Mouse (Mus musculus) stomach, postnatal 0 days (tissue): ENCODE data around the gene Gm11213. TPM values are rescaled to one million over a fixed set of nuclear protein-coding genes. Genes with fewer than 3 reads are reported as not detected.

Source experiments
- ATAC-seq: fragments of 200-750 bp; cut with Nextera tagmentation; 2 replicates; pipeline ENCODE4 v1.8.0; 2017; ENCODE audit not compliant: low FRiP score, low TSS enrichment
- DNase-seq: peaks from one replicate; pipeline ENCODE4 v3.0.0-alpha.2; 2016; ENCODE audit warnings: low spot score
- H3K27ac ChIP-seq: fragments of 300-500 bp; sonication (generic); replicated peaks from 2 replicates; pipeline ENCODE4 v1.5.1; 2014; ENCODE audit warnings: mild to moderate bottlenecking, control low read depth
- H3K27me3 ChIP-seq: fragments of 300-500 bp; sonication (generic); 2 replicates; pipeline ENCODE4 v1.6.1; 2014; ENCODE audit warnings: low read length; ENCODE audit not compliant: control insufficient read depth, insufficient read depth
- H3K36me3 ChIP-seq: fragments of 300-500 bp; sonication (generic); 2 replicates; pipeline ENCODE4 v1.6.1; 2014; ENCODE audit warnings: low read length, mixed read lengths; ENCODE audit not compliant: control insufficient read depth, insufficient read depth
- H3K4me1 ChIP-seq: fragments of 300-500 bp; sonication (generic); replicated peaks from 2 replicates; pipeline ENCODE4 v1.6.1; 2014; ENCODE audit warnings: antibody characterized with exemption; ENCODE audit not compliant: control insufficient read depth, insufficient read depth
- H3K4me2 ChIP-seq: fragments of 300-500 bp; sonication (generic); replicated peaks from 2 replicates; pipeline ENCODE4 v1.6.1; 2014; ENCODE audit warnings: low read depth, mild to moderate bottlenecking, control low read depth, moderate library complexity
- H3K4me3 ChIP-seq: fragments of 300-500 bp; sonication (generic); 2 replicates; pipeline ENCODE4 v1.5.1; 2014; ENCODE audit warnings: low read depth, low read length, control low read depth
- H3K9ac ChIP-seq: fragments of 300-500 bp; sonication (generic); 2 replicates; pipeline ENCODE4 v1.6.1; 2014; ENCODE audit warnings: mild to moderate bottlenecking, low read length, control low read depth, mixed read lengths
- H3K9me3 ChIP-seq: fragments of 300-500 bp; sonication (generic); 2 replicates; pipeline ENCODE4 v1.6.1; 2016; ENCODE audit warnings: low read length; ENCODE audit not compliant: control insufficient read depth
- CTCF ChIP-seq: IDR thresholded peaks from 2 replicates; pipeline ENCODE4 v1.5.1; 2016; ENCODE audit warnings: antibody characterized with exemption, low read depth, mild to moderate bottlenecking, moderate library complexity
- EP300 ChIP-seq: optimal IDR thresholded peaks from 2 replicates; pipeline ENCODE3; 2016; ENCODE audit warnings: antibody characterized with exemption
- WGBS: fragments of 180-500 bp; shearing (Covaris S2); extraction: QIAGEN DNeasy Blood & Tissue Kit; methylation state at CpG from one replicate; pipeline ENCODE4 v1.1.7; 2014; 5-methylcytosine and 5-hydroxymethylcytosine counted together
- polyA plus RNA-seq: library from polyadenylated mRNA; unstranded; fragments of >200 nt; fragmentation: Nextera tagmentation; extraction: Ambion mirVana; gene quantifications from 2 replicates; pipeline ENCODE4 v1.2.1, GENCODE M21; 2015

Gm11213 gene
- not detected in 2 replicates for polyA plus RNA-seq

DNA sequence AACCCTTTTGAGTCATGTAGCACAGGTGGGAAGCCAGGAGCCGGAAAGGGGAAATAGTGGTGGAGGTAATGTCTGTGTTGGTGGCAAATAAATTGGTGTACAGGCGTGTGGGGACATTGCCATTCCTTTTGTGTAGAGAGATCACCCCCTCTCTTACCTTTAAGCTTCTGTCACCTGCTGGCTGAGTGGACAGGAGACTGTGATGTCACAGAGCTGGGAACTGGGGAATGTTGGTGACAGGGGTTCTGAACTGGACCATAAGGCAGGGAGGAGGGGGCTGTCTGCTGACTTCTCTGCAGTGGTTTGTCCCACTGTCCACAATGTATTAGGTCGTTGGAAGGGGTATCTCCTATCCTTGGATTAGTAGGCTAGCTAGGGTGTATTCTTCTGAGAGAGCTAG, at the start of gene Gm11213:
Gm11213 (minus strand) TSS at position 317 of the 400 bp plus-strand sequence.
- H3K27me3 ChIP-seq: no peaks in the 10 kb centered on the region
- no peaks in the 10 kb centered on the region for H3K9me3 ChIP-seq
- H3K36me3 ChIP-seq: no peaks in the 10 kb centered on the region
- H3K4me2 ChIP-seq: no peak within 1 kb of the TSS
- 84% methylated on average over 3 of the region's 3 CpGs for WGBS
- ATAC-seq (no peak), DNase-seq (no peak)
- H3K4me1 ChIP-seq: no peaks in the 10 kb centered on the region
- no peak for TF ChIP-seq CTCF
- TF ChIP-seq EP300: no peak
- H3K9ac ChIP-seq: no peak within 1 kb of the TSS
- H3K27ac ChIP-seq: no peak within 1 kb of the TSS
- no peak within 1 kb of the TSS for H3K4me3 ChIP-seq

DNA sequence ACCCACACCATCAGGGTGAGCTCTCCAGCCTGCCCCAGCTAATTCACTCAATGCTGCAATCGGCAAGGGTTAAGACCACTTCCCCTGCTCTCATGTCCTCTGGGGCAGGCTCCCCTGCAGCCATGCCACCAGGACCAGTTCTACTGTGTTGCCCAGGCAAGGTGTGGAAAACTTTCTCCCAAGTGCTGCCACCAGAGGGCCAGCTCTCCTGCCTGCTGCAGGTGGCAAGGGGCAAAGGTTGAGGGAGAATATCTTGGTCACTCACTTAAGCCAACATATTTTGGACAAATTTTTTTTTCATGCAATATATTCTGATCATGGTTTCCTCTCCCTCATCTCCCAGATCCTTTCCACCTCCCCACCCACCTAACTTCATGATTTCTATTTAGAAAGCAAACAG, 49.3 kb upstream of the Gm11213 start:
- Histone ChIP-seq H3K36me3 (no peaks in the 10 kb centered on the region), H3K27me3 (no peaks in the 10 kb centered on the region), H3K4me1 (no peaks in the 10 kb centered on the region), H3K9me3 (no peaks in the 10 kb centered on the region), H3K9ac (no peak overlapping the region), H3K4me2 (no peak overlapping the region), H3K27ac (no peak overlapping the region), H3K4me3 (no peak overlapping the region)
- 77% methylated on average over 1 of the region's 1 CpGs for WGBS
- DNase-seq (peak; percentile 16), ATAC-seq (no peak)
- TF ChIP-seq EP300 (no peak), CTCF (peak; percentile 62)

DNA sequence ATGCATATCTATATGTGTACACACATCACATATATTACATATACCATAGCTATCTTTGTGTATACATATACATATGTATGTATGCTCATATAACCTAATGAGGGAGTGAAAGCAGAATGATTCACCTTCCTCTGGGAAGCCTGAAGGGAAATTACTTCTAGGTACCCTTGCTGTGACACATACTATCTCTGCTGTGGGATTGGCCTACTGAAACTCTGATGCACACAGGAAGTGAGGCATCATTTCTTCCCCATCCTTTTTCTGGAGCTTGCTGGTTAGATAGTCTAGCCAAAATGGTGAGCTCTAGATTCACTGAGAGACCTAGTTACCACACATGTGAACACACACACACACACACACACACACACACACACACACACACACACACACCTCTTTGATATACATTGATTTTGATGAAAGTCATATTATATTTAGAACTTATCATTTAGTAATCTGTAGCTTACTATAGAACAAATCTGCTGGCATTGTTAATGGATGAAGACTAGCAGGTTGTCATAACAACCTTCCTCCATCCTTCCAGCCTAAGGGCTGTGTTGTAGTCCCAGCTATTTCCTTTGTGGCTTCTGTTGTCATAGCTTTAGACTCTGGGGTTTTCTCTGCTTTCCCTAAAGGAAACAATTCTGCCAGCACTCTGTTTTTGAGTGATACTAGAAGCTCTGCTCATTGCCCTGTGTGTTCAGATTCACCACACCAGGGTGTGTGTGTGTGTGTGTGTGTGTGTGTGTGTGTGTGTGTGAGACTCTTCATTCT, 39.1 kb upstream of the Gm11213 start:
- H3K4me2 ChIP-seq: no peak overlapping the region
- ATAC-seq (no peak), DNase-seq (no peak)
- no peak for TF ChIP-seq EP300
- TF ChIP-seq CTCF: no peak
- H3K4me1 ChIP-seq: no peaks in the 10 kb centered on the region
- H3K27ac ChIP-seq: no peak overlapping the region
- H3K27me3 ChIP-seq: no peaks in the 10 kb centered on the region
- no peak overlapping the region for H3K9ac ChIP-seq
- H3K9me3 ChIP-seq: no peaks in the 10 kb centered on the region
- no peak overlapping the region for H3K4me3 ChIP-seq
- no peaks in the 10 kb centered on the region for H3K36me3 ChIP-seq

DNA sequence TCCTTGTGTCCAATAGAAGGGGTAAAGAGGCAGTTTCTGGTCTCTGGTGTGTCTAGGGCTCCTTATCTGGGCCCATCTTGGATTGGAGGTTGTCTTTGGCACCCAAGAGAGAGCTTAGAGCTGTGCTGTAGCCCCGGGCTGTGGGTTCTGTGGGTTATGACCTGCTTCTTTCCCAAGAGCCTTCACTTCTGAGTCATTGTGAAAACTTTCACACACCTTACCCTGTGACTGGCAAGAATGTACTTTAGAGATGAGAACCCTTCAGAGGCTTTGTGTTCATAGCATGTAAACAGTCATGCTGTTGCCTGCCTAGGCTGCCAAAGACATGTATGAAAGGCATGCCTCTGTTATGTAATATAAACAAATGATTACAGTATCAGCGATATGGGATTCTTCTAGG, 34.8 kb upstream of the Gm11213 start:
- Histone ChIP-seq H3K9ac (no peak overlapping the region), H3K27me3 (no peaks in the 10 kb centered on the region), H3K4me2 (no peak overlapping the region), H3K4me1 (no peaks in the 10 kb centered on the region), H3K4me3 (no peak overlapping the region), H3K36me3 (no peaks in the 10 kb centered on the region), H3K27ac (no peak overlapping the region), H3K9me3 (no peaks in the 10 kb centered on the region)
- TF ChIP-seq CTCF: no peak
- TF ChIP-seq EP300: peak; percentile 34
- ATAC-seq (0 out of 2 replicates have a peak, but pooled peaks have one; percentile 42), DNase-seq (no peak)
- 60% methylated on average over 2 of the region's 2 CpGs for WGBS

DNA sequence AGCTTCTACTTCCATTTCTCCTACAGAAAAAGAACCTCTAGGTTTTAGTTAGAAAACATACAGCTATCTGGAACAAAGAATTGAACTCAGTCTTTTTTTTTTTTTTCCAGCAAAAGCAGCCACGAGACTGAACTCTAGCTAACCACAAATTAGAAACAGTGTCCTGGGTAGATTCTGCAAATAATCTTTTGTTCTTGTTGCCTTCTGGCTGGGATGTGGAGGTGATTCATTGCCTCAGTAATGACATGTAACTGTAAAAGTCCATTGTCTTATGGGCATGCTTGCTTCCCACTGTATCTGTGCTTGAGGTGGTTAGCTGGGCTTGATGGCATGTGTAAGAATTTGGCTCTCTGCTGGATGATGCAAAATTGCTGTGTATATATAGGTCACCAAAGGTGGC, 33.5 kb upstream of the Gm11213 start:
- Histone ChIP-seq H3K9ac (no peak overlapping the region), H3K9me3 (no peaks in the 10 kb centered on the region), H3K27me3 (no peaks in the 10 kb centered on the region), H3K27ac (no peak overlapping the region), H3K4me1 (no peaks in the 10 kb centered on the region), H3K4me3 (no peak overlapping the region), H3K4me2 (no peak overlapping the region), H3K36me3 (no peaks in the 10 kb centered on the region)
- ATAC-seq: no peak
- TF ChIP-seq EP300 (no peak), CTCF (no peak)
- no peak for DNase-seq
- WGBS: 47% methylated on average over 1 of the region's 1 CpGs

- H3K4me1 ChIP-seq: no peaks in the 10 kb centered on the region
- H3K9me3 ChIP-seq: no peaks in the 10 kb centered on the region
- no peak overlapping the region for H3K4me3 ChIP-seq
- H3K27me3 ChIP-seq: no peaks in the 10 kb centered on the region
- H3K9ac ChIP-seq: no peak overlapping the region
- TF ChIP-seq EP300: no peak
- TF ChIP-seq CTCF: no peak
- ATAC-seq (no peak), DNase-seq (no peak)
- H3K4me2 ChIP-seq: no peak overlapping the region
- no peaks in the 10 kb centered on the region for H3K36me3 ChIP-seq
- WGBS: 78% methylated on average over 2 of the region's 2 CpGs
- no peak overlapping the region for H3K27ac ChIP-seq
Observed at GRCm38 (mm10) chr4:63633181-63633580, 28.1 kb upstream of the Gm11213 start.
